Mouse (Mus musculus): ENCODE measurements at regions not wholly inside any gene's neighbourhood (a gene's known extent, or its start where the extent isn't known, plus 50 kb on each side); places are given as distances from the start of the nearest gene placed in this dataset.

- Histone ChIP-seq H3K27me3 (no peaks in the 10 kb centered on the region), H3K36me3 (no peaks in the 10 kb centered on the region), H3K9me3 (replicated peaks) (no peaks in the 10 kb centered on the region), H3K4me3 (replicated peaks) (no peak overlapping the region), H3K4me1 (no peaks in the 10 kb centered on the region), H3K4me2 (replicated peaks) (no peak overlapping the region), H3K27ac (replicated peaks) (no peak overlapping the region), H3K9ac (no peak overlapping the region)
- WGBS = 80% methylated on average over 6 of the region's 6 CpGs
- no peak for ATAC-seq (ENCODE audit: insufficient number of reproducible peaks, low FRiP score, low TSS enrichment, low read depth)
These were observed 271.3 kb downstream of the Wdr20rt start for GRCm38 (mm10) chr12:65496613-65497012.

DNA sequence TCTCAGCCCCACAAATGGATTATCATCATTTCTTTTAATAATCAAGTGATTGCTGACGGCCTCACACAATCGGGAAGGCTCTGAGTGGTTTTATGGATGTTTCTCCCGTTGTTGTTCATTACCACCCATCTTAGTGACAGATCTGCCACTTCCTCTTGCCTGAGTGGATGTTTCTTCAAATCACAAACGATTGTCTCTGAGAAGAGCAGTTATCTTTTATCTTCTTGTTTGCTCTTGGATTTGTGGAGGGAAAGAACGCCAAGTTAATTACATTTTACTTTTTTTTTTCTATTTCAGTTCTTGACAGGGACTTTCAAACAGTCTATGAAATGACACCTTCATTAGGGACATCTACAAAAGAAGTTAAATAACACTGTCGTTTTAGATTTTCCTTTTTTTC is 272.3 kb downstream of the Wdr20rt start:
- Histone ChIP-seq H3K9me3 (replicated peaks) (no peaks in the 10 kb centered on the region), H3K27ac (replicated peaks) (no peak overlapping the region)
- 58% methylated on average over 6 of the region's 6 CpGs for WGBS

GRCm38 (mm10) chr12:65501459-65501858 is 276.1 kb downstream of the Wdr20rt start:
- no peak overlapping the region for H3K27ac ChIP-seq (replicated peaks)
- WGBS = 79% methylated on average over 2 of the region's 2 CpGs
- H3K9ac ChIP-seq = no peak overlapping the region
- no peak overlapping the region for H3K4me2 ChIP-seq (replicated peaks)
- no peaks in the 10 kb centered on the region for H3K4me1 ChIP-seq
- no peaks in the 10 kb centered on the region for H3K27me3 ChIP-seq
- H3K36me3 ChIP-seq = no peaks in the 10 kb centered on the region
- H3K4me3 ChIP-seq (replicated peaks) = no peak overlapping the region
- no peak for ATAC-seq (ENCODE audit: insufficient number of reproducible peaks, low FRiP score, low TSS enrichment, low read depth)
- H3K9me3 ChIP-seq (replicated peaks) = no peaks in the 10 kb centered on the region

More for the DNA sequence above, 272.3 kb downstream of the Wdr20rt start:
- no peaks in the 10 kb centered on the region for H3K4me1 ChIP-seq
- no peak overlapping the region for H3K9ac ChIP-seq
- H3K4me3 ChIP-seq (replicated peaks) = no peak overlapping the region
- H3K4me2 ChIP-seq (replicated peaks) = no peak overlapping the region
- ATAC-seq (ENCODE audit: insufficient number of reproducible peaks, low FRiP score, low TSS enrichment, low read depth) = no peak
- H3K36me3 ChIP-seq = no peaks in the 10 kb centered on the region
- no peaks in the 10 kb centered on the region for H3K27me3 ChIP-seq

DNA sequence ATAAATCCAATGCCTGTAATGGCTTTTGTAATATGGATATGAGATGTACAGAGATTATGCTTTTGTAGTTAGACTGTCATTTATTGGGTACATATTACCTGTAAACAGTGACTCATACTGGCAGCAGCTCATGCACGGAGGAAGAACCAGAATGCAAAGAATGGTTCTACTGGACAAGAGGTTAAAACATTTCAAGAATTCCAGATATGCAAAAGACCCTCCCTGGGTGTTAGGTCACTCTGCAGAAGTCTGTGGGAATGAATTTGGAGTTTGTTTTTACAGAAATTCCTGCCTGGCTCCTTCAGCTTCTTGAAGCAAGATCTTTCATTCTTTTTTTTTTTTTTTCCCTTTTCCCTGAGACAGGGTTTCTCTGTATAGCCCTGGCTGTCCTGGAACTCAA is 276.7 kb downstream of the Wdr20rt start:
- H3K4me1 ChIP-seq = no peaks in the 10 kb centered on the region
- no peak overlapping the region for H3K9ac ChIP-seq
- no peak for ATAC-seq (ENCODE audit: insufficient number of reproducible peaks, low FRiP score, low TSS enrichment, low read depth)
- no peaks in the 10 kb centered on the region for H3K27me3 ChIP-seq
- no peak overlapping the region for H3K27ac ChIP-seq (replicated peaks)
- 33% methylated on average over 1 of the region's 1 CpGs for WGBS
- no peak overlapping the region for H3K4me2 ChIP-seq (replicated peaks)
- H3K36me3 ChIP-seq = no peaks in the 10 kb centered on the region
- no peaks in the 10 kb centered on the region for H3K9me3 ChIP-seq (replicated peaks)
- no peak overlapping the region for H3K4me3 ChIP-seq (replicated peaks)

- Histone ChIP-seq H3K9me3 (replicated peaks) (no peaks in the 10 kb centered on the region), H3K4me1 (no peaks in the 10 kb centered on the region), H3K9ac (no peak overlapping the region), H3K27me3 (no peaks in the 10 kb centered on the region), H3K4me3 (replicated peaks) (no peak overlapping the region), H3K4me2 (replicated peaks) (no peak overlapping the region), H3K36me3 (no peaks in the 10 kb centered on the region), H3K27ac (replicated peaks) (no peak overlapping the region)
- 25% methylated on average over 1 of the region's 1 CpGs for WGBS
- no peak for ATAC-seq (ENCODE audit: insufficient number of reproducible peaks, low FRiP score, low TSS enrichment, low read depth)
These were observed 287.8 kb downstream of the Wdr20rt start for GRCm38 (mm10) chr12:65513070-65513469.

DNA sequence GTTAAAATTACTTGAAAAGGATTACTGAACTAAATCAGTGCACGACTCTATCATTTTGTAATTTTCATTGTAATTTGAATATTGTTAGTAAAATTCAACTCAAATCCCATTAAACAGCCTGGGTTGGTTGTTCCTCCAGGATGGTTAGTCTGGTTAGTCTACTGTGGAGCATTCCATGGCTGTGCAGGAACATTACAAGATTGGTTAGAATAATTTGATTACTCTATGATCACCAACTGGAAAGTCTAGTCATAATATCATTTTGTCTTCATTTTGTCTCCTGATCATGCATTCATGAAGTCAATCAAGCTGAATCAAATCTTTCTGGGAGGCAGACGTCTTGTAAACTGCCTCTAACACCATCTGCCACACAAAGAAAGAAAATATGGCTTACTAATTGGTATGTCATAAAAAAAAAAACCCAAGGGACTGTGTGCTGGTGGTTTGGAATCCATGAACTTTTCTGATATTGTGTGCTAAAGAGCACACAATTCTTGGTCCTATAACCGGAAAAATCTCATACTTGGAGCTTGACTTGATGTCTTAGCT is 308.9 kb downstream of the Wdr20rt start:
- Histone ChIP-seq H3K9ac (no peak overlapping the region), H3K9me3 (replicated peaks) (no peaks in the 10 kb centered on the region), H3K27ac (replicated peaks) (no peak overlapping the region), H3K4me2 (replicated peaks) (no peak overlapping the region), H3K36me3 (no peaks in the 10 kb centered on the region), H3K27me3 (no peaks in the 10 kb centered on the region), H3K4me3 (replicated peaks) (no peak overlapping the region), H3K4me1 (no peaks in the 10 kb centered on the region)
- ATAC-seq (ENCODE audit: insufficient number of reproducible peaks, low FRiP score, low TSS enrichment, low read depth) = no peak
- WGBS = 69% methylated on average over 3 of the region's 3 CpGs

- Histone ChIP-seq H3K36me3 (no peaks in the 10 kb centered on the region), H3K4me3 (replicated peaks) (no peak overlapping the region), H3K9ac (no peak overlapping the region), H3K4me1 (no peaks in the 10 kb centered on the region), H3K9me3 (replicated peaks) (no peaks in the 10 kb centered on the region), H3K4me2 (replicated peaks) (no peak overlapping the region), H3K27me3 (no peaks in the 10 kb centered on the region), H3K27ac (replicated peaks) (no peak overlapping the region)
- 92% methylated on average over 4 of the region's 4 CpGs for WGBS
- no peak for ATAC-seq (ENCODE audit: insufficient number of reproducible peaks, low FRiP score, low TSS enrichment, low read depth)
These were observed 323.0 kb downstream of the Wdr20rt start for GRCm38 (mm10) chr12:65548301-65548700.

DNA sequence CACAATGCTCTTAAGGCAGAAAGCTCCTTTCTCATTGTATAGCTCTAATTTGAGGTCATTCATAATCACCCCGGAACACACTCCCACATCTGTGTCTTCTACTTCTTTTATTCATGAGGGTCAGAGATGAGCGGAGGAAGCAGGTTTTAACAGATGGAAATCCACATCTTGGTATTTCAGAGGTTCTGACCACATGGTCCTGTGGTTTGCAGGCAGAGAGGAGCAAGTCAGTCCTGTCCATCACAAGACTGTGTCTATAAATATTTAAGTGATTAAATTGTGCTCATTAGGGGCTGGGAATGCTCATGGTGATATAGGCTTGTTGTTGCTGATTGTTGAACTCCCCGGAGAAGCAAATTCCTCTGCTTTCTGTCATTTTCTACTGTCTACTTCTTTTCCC is 326.9 kb downstream of the Wdr20rt start:
- no peak overlapping the region for H3K27ac ChIP-seq (replicated peaks)
- no peak overlapping the region for H3K4me2 ChIP-seq (replicated peaks)
- no peaks in the 10 kb centered on the region for H3K36me3 ChIP-seq
- WGBS = 77% methylated on average over 3 of the region's 3 CpGs
- H3K9me3 ChIP-seq (replicated peaks) = no peaks in the 10 kb centered on the region
- H3K9ac ChIP-seq = no peak overlapping the region
- H3K27me3 ChIP-seq = no peaks in the 10 kb centered on the region
- no peaks in the 10 kb centered on the region for H3K4me1 ChIP-seq
- H3K4me3 ChIP-seq (replicated peaks) = no peak overlapping the region
- no peak for ATAC-seq (ENCODE audit: insufficient number of reproducible peaks, low FRiP score, low TSS enrichment, low read depth)

- no peaks in the 10 kb centered on the region for H3K27me3 ChIP-seq
- H3K4me3 ChIP-seq (replicated peaks) = no peak overlapping the region
- WGBS = 78% methylated on average over 6 of the region's 6 CpGs
- H3K36me3 ChIP-seq = no peaks in the 10 kb centered on the region
- no peak overlapping the region for H3K4me2 ChIP-seq (replicated peaks)
- H3K27ac ChIP-seq (replicated peaks) = no peak overlapping the region
- no peak overlapping the region for H3K9ac ChIP-seq
- no peak for ATAC-seq (ENCODE audit: insufficient number of reproducible peaks, low FRiP score, low TSS enrichment, low read depth)
- no peaks in the 10 kb centered on the region for H3K9me3 ChIP-seq (replicated peaks)
- no peaks in the 10 kb centered on the region for H3K4me1 ChIP-seq
These were observed 333.7 kb downstream of the Wdr20rt start for GRCm38 (mm10) chr12:65559036-65559435.

DNA sequence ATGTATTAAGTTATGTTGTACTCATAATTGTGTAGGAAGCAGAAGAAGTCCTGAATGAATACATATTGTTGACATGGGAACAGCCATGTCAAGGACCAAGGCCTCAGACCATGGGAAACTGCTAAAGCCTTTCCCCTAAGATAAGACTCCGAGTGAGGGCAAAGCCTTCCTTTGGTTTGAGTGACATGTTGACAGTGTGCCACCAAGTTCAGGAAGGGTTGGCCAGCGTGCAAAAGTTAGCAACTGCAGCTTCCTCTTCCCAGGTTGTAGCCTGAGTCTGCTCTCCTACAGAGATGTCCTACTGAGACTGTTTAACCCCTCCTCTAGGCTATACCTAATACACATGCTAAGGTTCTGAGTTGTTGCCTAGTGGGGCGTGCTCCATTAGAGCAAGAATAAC is 334.5 kb downstream of the Wdr20rt start:
- H3K9me3 ChIP-seq (replicated peaks) = no peaks in the 10 kb centered on the region
- H3K4me2 ChIP-seq (replicated peaks) = no peak overlapping the region
- no peaks in the 10 kb centered on the region for H3K36me3 ChIP-seq
- no peaks in the 10 kb centered on the region for H3K27me3 ChIP-seq
- H3K9ac ChIP-seq = no peak overlapping the region
- 72% methylated on average over 3 of the region's 3 CpGs for WGBS
- no peak overlapping the region for H3K4me3 ChIP-seq (replicated peaks)
- no peak for ATAC-seq (ENCODE audit: insufficient number of reproducible peaks, low FRiP score, low TSS enrichment, low read depth)
- no peaks in the 10 kb centered on the region for H3K4me1 ChIP-seq
- H3K27ac ChIP-seq (replicated peaks) = no peak overlapping the region

DNA sequence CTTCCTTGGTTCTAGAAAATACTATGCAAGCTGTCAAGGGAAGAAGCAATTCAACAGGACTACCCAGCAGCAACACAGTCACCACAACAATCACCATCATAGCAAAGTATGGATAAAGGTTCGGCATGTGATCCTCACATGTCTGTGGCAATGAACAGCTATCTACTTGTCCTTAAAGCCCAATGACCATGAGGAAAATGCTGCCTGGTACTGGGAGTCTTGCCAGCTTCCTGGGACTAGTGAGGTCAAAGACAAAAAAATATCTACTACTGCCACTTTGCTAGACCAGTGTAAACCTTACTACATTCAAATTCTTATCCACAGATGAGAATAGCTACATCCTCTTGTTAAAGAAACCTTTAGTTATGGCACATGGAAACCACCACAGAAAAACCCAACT is 346.3 kb downstream of the Wdr20rt start:
- no peaks in the 10 kb centered on the region for H3K9me3 ChIP-seq (replicated peaks)
- H3K27ac ChIP-seq (replicated peaks) = no peak overlapping the region
- H3K4me3 ChIP-seq (replicated peaks) = no peak overlapping the region
- no peaks in the 10 kb centered on the region for H3K27me3 ChIP-seq
- no peak overlapping the region for H3K9ac ChIP-seq
- no peak for ATAC-seq (ENCODE audit: insufficient number of reproducible peaks, low FRiP score, low TSS enrichment, low read depth)
- no peaks in the 10 kb centered on the region for H3K36me3 ChIP-seq
- no peak overlapping the region for H3K4me2 ChIP-seq (replicated peaks)
- no peaks in the 10 kb centered on the region for H3K4me1 ChIP-seq
- 81% methylated on average over 1 of the region's 1 CpGs for WGBS

DNA sequence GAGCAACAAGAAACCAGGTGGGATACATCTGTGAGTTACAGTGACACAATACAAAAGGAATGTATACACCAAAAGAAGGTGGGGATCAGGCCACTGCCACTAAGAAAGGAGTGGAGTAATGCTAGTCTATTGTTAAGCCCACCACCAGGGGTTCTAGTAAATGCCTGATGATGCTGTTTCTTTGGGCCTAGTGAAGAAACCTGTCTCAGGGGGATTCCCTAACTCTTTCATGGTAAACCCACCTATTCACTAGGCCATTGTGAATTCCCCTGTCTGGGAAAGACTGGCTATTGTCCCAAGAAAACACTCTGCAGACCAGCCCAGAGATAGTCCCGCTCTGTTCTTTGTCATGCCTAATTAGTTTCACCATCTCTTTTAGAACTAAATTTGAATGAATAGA is 368.2 kb downstream of the Wdr20rt start:
- no peak overlapping the region for H3K4me3 ChIP-seq (replicated peaks)
- H3K9me3 ChIP-seq (replicated peaks) = no peaks in the 10 kb centered on the region
- no peak overlapping the region for H3K27ac ChIP-seq (replicated peaks)
- no peak overlapping the region for H3K9ac ChIP-seq
- H3K36me3 ChIP-seq = no peaks in the 10 kb centered on the region
- H3K27me3 ChIP-seq = no peaks in the 10 kb centered on the region
- ATAC-seq (ENCODE audit: insufficient number of reproducible peaks, low FRiP score, low TSS enrichment, low read depth) = no peak
- H3K4me1 ChIP-seq = no peaks in the 10 kb centered on the region
- H3K4me2 ChIP-seq (replicated peaks) = no peak overlapping the region
- WGBS = 64% methylated on average over 1 of the region's 1 CpGs

Measured in embryonic facial prominence, embryonic 15.5 days (tissue).